Mouse (Mus musculus) liver, embryonic 14.5 days (tissue): Measurements from ENCODE around the gene Cnfn.

Source experiments
- CTCF ChIP-seq: IDR thresholded peaks from 2 replicates; pipeline ENCODE4 v1.5.1; 2016; ENCODE audit warnings: antibody characterized with exemption, low read depth, control low read depth
- EP300 ChIP-seq: IDR thresholded peaks from 2 replicates; pipeline ENCODE4 v1.6.1; 2016; ENCODE audit warnings: antibody characterized with exemption, low read depth

DNA sequence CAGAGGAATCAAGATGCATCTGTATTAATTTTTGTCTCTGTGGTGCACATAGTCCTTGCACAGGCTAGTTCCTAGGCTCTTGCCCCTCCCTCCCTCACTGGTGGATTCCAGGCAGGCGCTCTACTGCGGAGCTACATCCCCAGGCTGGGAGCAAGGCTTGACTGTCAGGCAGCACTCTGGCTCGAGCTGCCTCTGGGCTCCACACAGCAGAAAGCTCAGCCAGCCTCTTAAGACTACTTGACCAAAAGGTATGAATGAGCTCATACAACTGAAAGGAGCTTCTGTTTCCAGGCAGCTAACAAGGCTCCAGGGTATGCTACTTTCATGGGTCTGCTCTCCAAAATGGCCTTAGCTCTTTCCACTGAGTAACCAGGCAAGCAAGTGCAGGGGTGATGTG lies 11.8 kb upstream of the Cnfn start:
- TF ChIP-seq EP300 (no peak), CTCF (no peak)
